12 mouse cellular contexts compared by ENCODE assay signal in the genomic region with DNA sequence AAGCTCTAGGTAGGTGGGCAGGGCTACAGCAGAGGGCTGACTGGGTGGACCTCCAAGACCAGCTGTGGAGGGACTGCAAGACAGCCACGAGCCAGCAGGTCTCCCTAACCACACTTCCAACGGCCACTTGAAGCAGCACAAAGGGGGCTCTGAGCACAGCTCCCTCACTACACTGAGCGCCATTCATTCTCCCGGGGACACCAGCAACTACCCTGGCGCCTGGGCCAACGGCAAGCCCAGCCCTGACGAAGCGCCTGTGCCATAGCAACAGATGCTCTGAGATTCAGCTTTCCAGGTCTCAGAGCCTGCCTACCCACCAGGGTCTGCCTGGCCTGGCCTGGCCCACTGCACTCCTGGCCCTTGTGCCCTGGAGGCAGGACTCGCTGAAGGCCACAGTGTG. TPM values are rescaled to one million over a fixed set of nuclear protein-coding genes. Genes with fewer than 3 reads are reported as not detected.
A peak's percentile ranks its signal among the peaks of the same experiment; 100 is the strongest.
DNase-seq lines count a peak whose midpoint lies in the region; ATAC-seq lines count a peak whose summit lies in the region.
"Had no signal": no experiment of that assay in that cellular context is flagged by ENCODE, and none has a peak within 500 bp of the region (broad histone marks: within the 10 kb centered on the region; RNA-seq: fewer than 3 reads in every experiment).

No protein-coding gene starts in this region.

- 49% methylated on average over 9 of the region's 9 CpGs for WGBS in forebrain, embryonic 10.5 days
- WGBS in forebrain, embryonic 11.5 days, result 51% methylated on average over 9 of the region's 9 CpGs

- H3K36me3 ChIP-seq in forebrain, embryonic 10.5 days (replicated peaks), result no peaks in the 10 kb centered on the region
- no peaks in the 10 kb centered on the region for H3K36me3 ChIP-seq in forebrain, embryonic 11.5 days (ENCODE audit: control insufficient read depth, insufficient read depth, low read length)
- H3K36me3 ChIP-seq: liver, embryonic 15.5 days had no signal

- peak overlapping the region; percentile 56 for H3K27ac ChIP-seq in forebrain, embryonic 10.5 days
- no peak overlapping the region for H3K27ac ChIP-seq in forebrain, embryonic 11.5 days (ENCODE audit: low read depth, low read length)
- H3K27ac ChIP-seq: kidney, postnatal 0 days; liver, embryonic 15.5 days had no signal

- H3K4me3 ChIP-seq in forebrain, embryonic 10.5 days, result no peak overlapping the region
- no peak overlapping the region for H3K4me3 ChIP-seq in forebrain, embryonic 11.5 days (ENCODE audit: low read depth, low read length)
- H3K4me3 ChIP-seq: liver, embryonic 15.5 days had no signal

- no peak overlapping the region for H3K4me2 ChIP-seq in forebrain, embryonic 11.5 days (ENCODE audit: low read depth, low read length, severe bottlenecking)
- H3K4me2 ChIP-seq: liver, embryonic 15.5 days had no signal

- no peaks in the 10 kb centered on the region; the same call in 1 of the 2 replicates for H3K9me3 ChIP-seq in forebrain, embryonic 10.5 days
- no peaks in the 10 kb centered on the region for H3K9me3 ChIP-seq in forebrain, embryonic 11.5 days (ENCODE audit: control insufficient read depth, low read length)
- H3K9me3 ChIP-seq: liver, embryonic 15.5 days had no signal

- no peak for DNase-seq in forebrain, embryonic 10.5 days (ENCODE audit: extremely low spot score, low spot score)
- no peak for DNase-seq in forebrain, embryonic 11.5 days (ENCODE audit: low spot score)
- peak; percentile 79 to 82 for DNase-seq in right cerebral cortex, postnatal 10 days (ENCODE audit: low spot score in 2 of 2)
- DNase-seq in right cerebral cortex, adult 2 months (ENCODE audit: low spot score in 2 of 2), result no peak
- DNase-seq in layer of hippocampus, postnatal 10 days (ENCODE audit: low spot score in 2 of 2), result peak; percentile 65 to 68
- DNase-seq in retina, embryonic 14.5 days (ENCODE audit: low spot score), result peak; percentile 20
- DNase-seq in kidney, postnatal 14 days, result no peak
- DNase-seq in gastrocnemius, postnatal 10 days, result no peak
- DNase-seq: adrenal gland, postnatal 25 days had no signal

- H3K4me1 ChIP-seq in forebrain, embryonic 10.5 days, result peaks cover 36% of the 10 kb centered on the region
- 0 out of 2 replicates have a peak, but pooled peaks cover 1% of the 10 kb centered on the region for H3K4me1 ChIP-seq in forebrain, embryonic 11.5 days (replicated peaks; ENCODE audit: control insufficient read depth, insufficient read depth, low read length)

- H3K27me3 ChIP-seq in forebrain, embryonic 10.5 days (ENCODE audit: poor library complexity, severe bottlenecking), result no peaks in the 10 kb centered on the region
- H3K27me3 ChIP-seq in forebrain, embryonic 11.5 days (ENCODE audit: control insufficient read depth, insufficient read depth, low read length), result no peaks in the 10 kb centered on the region
- H3K27me3 ChIP-seq: liver, embryonic 15.5 days had no signal

- no peak overlapping the region; the same call in 1 of the 2 replicates for H3K9ac ChIP-seq in forebrain, embryonic 11.5 days (ENCODE audit: low read length)
- H3K9ac ChIP-seq: liver, embryonic 15.5 days had no signal

- ATAC-seq in forebrain, embryonic 11.5 days (replicated peaks; ENCODE audit: low FRiP score), result no peak

RNA-seq across cellular contexts. Expression of gene Sh2d3c, which starts 2.1 kb away (rescaled TPM):
- 28.6 and 30.2 TPM in 2 replicates for polyA plus RNA-seq in forebrain, embryonic 10.5 days (2016; fragmentation: Nextera tagmentation; extraction: Ambion mirVana)
- 33.2 and 33.7 TPM in 2 replicates for polyA plus RNA-seq in forebrain, embryonic 11.5 days (2014; fragmentation: Nextera tagmentation; extraction: Ambion mirVana)
- total RNA-seq in layer of hippocampus, postnatal 10 days (2021), result 10 to 100 TPM; 34.7 to 40.3 TPM
- 10 to 100 TPM; 13.2 to 16.6 TPM for total RNA-seq in gastrocnemius, postnatal 10 days (2021)

RNA-seq across cellular contexts. Expression of gene Cdk9, which starts 5.9 kb away (rescaled TPM):
- 135 and 139 TPM in 2 replicates for polyA plus RNA-seq in forebrain, embryonic 10.5 days (2016; fragmentation: Nextera tagmentation; extraction: Ambion mirVana)
- 79.2 and 95.7 TPM in 2 replicates for polyA plus RNA-seq in forebrain, embryonic 11.5 days (2014; fragmentation: Nextera tagmentation; extraction: Ambion mirVana)
- 10 to 100 TPM; 86.8 to 92.1 TPM for total RNA-seq in layer of hippocampus, postnatal 10 days (2021)
- total RNA-seq in gastrocnemius, postnatal 10 days (2021), result 10 to 100 TPM; 29.5 to 35.2 TPM

RNA-seq across cellular contexts. Expression of gene Fpgs, which starts 14.8 kb away (rescaled TPM):
- polyA plus RNA-seq in forebrain, embryonic 10.5 days (2016; fragmentation: Nextera tagmentation; extraction: Ambion mirVana), result 27.4 and 29.5 TPM in 2 replicates
- 21.9 and 22.3 TPM in 2 replicates for polyA plus RNA-seq in forebrain, embryonic 11.5 days (2014; fragmentation: Nextera tagmentation; extraction: Ambion mirVana)
- 10 to 100 TPM; 17.1 to 17.2 TPM for total RNA-seq in layer of hippocampus, postnatal 10 days (2021)
- total RNA-seq in gastrocnemius, postnatal 10 days (2021), result 10 to 100 TPM; 10.5 to 15.6 TPM

RNA-seq across cellular contexts. Expression of gene 6330409D20Rik, which starts 22.1 kb away (rescaled TPM):
- 0.69 and 1.2 TPM in 2 replicates for polyA plus RNA-seq in forebrain, embryonic 10.5 days (2016; fragmentation: Nextera tagmentation; extraction: Ambion mirVana)
- polyA plus RNA-seq in forebrain, embryonic 11.5 days (2014; fragmentation: Nextera tagmentation; extraction: Ambion mirVana), result 2.1 and 2.3 TPM in 2 replicates
- total RNA-seq in layer of hippocampus, postnatal 10 days (2021), result 1 to 10 TPM; 2.1 to 3.2 TPM
- not detected for total RNA-seq in gastrocnemius, postnatal 10 days (2021)
- total RNA-seq: adrenal gland, postnatal 25 days; common myeloid progenitor, adult 5-6 weeks had no signal
- polyA plus RNA-seq: kidney, postnatal 0 days; liver, embryonic 15.5 days had no signal

RNA-seq across cellular contexts. Expression of gene Tor2a, which starts 38.3 kb away (rescaled TPM):
- 54.0 and 54.9 TPM in 2 replicates for polyA plus RNA-seq in forebrain, embryonic 10.5 days (2016; fragmentation: Nextera tagmentation; extraction: Ambion mirVana)
- polyA plus RNA-seq in forebrain, embryonic 11.5 days (2014; fragmentation: Nextera tagmentation; extraction: Ambion mirVana), result 56.8 and 68.3 TPM in 2 replicates
- 10 to 100 TPM; 28.9 to 32.9 TPM for total RNA-seq in layer of hippocampus, postnatal 10 days (2021)
- 10 to 100 TPM; 12.7 to 13.7 TPM for total RNA-seq in gastrocnemius, postnatal 10 days (2021)

Comparison
In these comparisons a context has a peak if more than half of its experiments do, and no peak if none do; other contexts are left out.
1. DNase-seq: peak in right cerebral cortex, postnatal 10 days (2 of 2), layer of hippocampus, postnatal 10 days (2 of 2) and retina, embryonic 14.5 days (single experiment); none in forebrain, embryonic 10.5 days (single experiment), forebrain, embryonic 11.5 days (single experiment), right cerebral cortex, adult 2 months (0 of 2), kidney, postnatal 14 days (single experiment) and gastrocnemius, postnatal 10 days (single experiment).